Mouse (Mus musculus): Measurements from ENCODE around the gene Apob. TPM values are rescaled to one million over a fixed set of nuclear protein-coding genes. Genes with fewer than 3 reads are reported as not detected.

Apob gene
- polyA plus RNA-seq, 1 experiment from 2014 or later = 0.05 TPM

- DNase-seq (ENCODE audit: low spot score) (no peak), ATAC-seq (no peak)
- no peaks in the 10 kb centered on the region for H3K27me3 ChIP-seq (replicated peaks; ENCODE audit: control insufficient read depth, insufficient read depth, low read length)
- H3K4me1 ChIP-seq (ENCODE audit: control insufficient read depth, insufficient read depth, low read length) = no peaks in the 10 kb centered on the region
- H3K27ac ChIP-seq (ENCODE audit: low read depth, low read length) = no peak overlapping the region
- 84% methylated on average over 8 of the region's 8 CpGs for WGBS
- H3K9me3 ChIP-seq (replicated peaks; ENCODE audit: control insufficient read depth, low read length) = no peaks in the 10 kb centered on the region
- H3K4me2 ChIP-seq (ENCODE audit: low read length) = no peak overlapping the region
- no peak overlapping the region for H3K9ac ChIP-seq (ENCODE audit: low read length)
- no peak overlapping the region for H3K4me3 ChIP-seq (ENCODE audit: low read depth, low read length)
- H3K36me3 ChIP-seq (ENCODE audit: control insufficient read depth, insufficient read depth, low read length) = no peaks in the 10 kb centered on the region
Measured at GRCm38 (mm10) chr12:8056001-8056640, 78.7 kb downstream of the Apob start.

DNA sequence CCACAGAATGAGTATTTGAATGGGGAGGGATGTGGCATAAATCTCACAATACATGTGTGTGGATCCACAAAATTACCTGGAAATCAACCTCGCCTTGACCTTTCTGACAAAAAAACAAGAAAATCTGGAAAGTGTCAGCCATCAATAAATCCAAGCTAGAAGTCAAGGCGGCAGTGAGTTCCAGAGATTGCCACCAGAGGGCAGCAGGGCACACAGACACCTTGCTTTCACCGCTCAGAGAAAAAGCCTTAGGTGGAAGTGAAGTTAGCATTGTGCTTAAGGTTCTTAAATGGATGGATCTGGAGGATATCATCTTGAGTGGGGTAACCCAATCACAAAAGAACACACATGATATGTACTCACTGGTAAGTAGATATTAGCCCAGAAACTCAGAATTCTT is 82.1 kb downstream of the Apob start:
- 13% methylated on average over 3 of the region's 3 CpGs for WGBS
- H3K4me1 ChIP-seq (ENCODE audit: control insufficient read depth, insufficient read depth, low read length) = no peaks in the 10 kb centered on the region
- no peak overlapping the region for H3K4me2 ChIP-seq (ENCODE audit: low read length)
- no peak overlapping the region for H3K4me3 ChIP-seq (ENCODE audit: low read depth, low read length)
- DNase-seq (ENCODE audit: low spot score) = peak; percentile 76
- H3K36me3 ChIP-seq (ENCODE audit: control insufficient read depth, insufficient read depth, low read length) = no peaks in the 10 kb centered on the region
- no peak overlapping the region for H3K9ac ChIP-seq (ENCODE audit: low read length)
- no peaks in the 10 kb centered on the region for H3K9me3 ChIP-seq (replicated peaks; ENCODE audit: control insufficient read depth, low read length)
- no peaks in the 10 kb centered on the region for H3K27me3 ChIP-seq (replicated peaks; ENCODE audit: control insufficient read depth, insufficient read depth, low read length)
- no peak overlapping the region for H3K27ac ChIP-seq (ENCODE audit: low read depth, low read length)
- ATAC-seq = 0 out of 2 replicates have a peak, but pooled peaks have one; percentile 26

GRCm38 (mm10) chr12:8063363-8064065 is 86.1 kb downstream of the Apob start:
- H3K27ac ChIP-seq (ENCODE audit: low read depth, low read length) = no peak overlapping the region
- no peaks in the 10 kb centered on the region for H3K36me3 ChIP-seq (ENCODE audit: control insufficient read depth, insufficient read depth, low read length)
- no peaks in the 10 kb centered on the region for H3K9me3 ChIP-seq (replicated peaks; ENCODE audit: control insufficient read depth, low read length)
- 76% methylated on average over 11 of the region's 11 CpGs for WGBS
- no peak for DNase-seq (ENCODE audit: low spot score)
- H3K4me1 ChIP-seq (ENCODE audit: control insufficient read depth, insufficient read depth, low read length) = no peaks in the 10 kb centered on the region
- H3K27me3 ChIP-seq (replicated peaks; ENCODE audit: control insufficient read depth, insufficient read depth, low read length) = no peaks in the 10 kb centered on the region
- H3K4me2 ChIP-seq (ENCODE audit: low read length) = no peak overlapping the region
- no peak overlapping the region for H3K9ac ChIP-seq (ENCODE audit: low read length)
- H3K4me3 ChIP-seq (ENCODE audit: low read depth, low read length) = no peak overlapping the region
- ATAC-seq = no peak

Other genes starting within 250 kb of the Apob start
- gene Ldah, start 230.5 kb downstream of the Apob start, polyA plus RNA-seq (2014; fragmentation: Nextera tagmentation; extraction: Ambion mirVana) = 66.5 and 68.0 TPM in 2 replicates

Measured in forebrain, embryonic 14.5 days (tissue).